Mouse (Mus musculus) erythroblast, embryonic 14.5 days (primary cell): ENCODE data around the gene Slc48a1.

Source experiments
- GATA1 ChIP-seq: IDR thresholded peaks from 2 replicates; pipeline ENCODE4 v1.6.1; 2012; ENCODE audit warnings: low read length, inconsistent platforms, mixed read lengths
- TAL1 ChIP-seq: IDR thresholded peaks from 3 replicates; pipeline ENCODE4 v1.6.1; 2012; ENCODE audit warnings: low read length, inconsistent platforms, mixed read lengths

DNA sequence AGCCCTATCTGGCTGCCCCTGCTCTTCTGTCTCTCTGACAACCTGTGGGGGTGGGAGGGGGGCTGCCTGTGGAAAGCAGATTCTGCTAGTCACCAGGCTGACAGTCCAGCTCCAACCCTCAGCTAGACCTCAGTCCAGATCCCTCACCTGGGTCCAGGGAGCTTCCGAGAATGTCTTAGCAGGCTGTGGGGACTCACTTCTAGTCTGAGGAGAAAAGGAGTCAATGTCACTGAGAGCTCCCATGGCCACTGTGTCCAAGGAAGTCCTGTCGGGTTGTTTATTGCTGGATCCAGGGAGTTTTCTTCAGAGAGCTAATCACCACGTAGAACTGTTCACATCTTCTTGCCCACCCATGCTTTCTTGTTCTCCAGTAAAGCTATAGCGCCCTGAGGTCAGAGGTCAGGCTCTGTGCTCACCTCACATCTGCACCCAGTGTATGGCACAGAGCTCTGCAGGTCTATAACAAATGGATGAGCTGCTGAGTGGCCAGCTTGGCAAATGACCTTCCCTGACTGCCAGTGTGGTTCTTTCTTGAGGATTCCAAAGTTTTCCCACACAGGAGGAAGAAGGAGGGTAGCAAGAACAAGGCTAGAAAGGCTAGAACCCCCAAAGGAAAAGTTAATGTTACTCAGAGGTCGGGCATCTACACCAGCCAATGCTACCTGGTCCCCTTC lies 48.4 kb downstream of the Slc48a1 start:
- TF ChIP-seq GATA1: no peak
- no peak for TF ChIP-seq TAL1
